Mouse (Mus musculus) right cerebral cortex, postnatal 10 days (tissue): ENCODE measurements around the gene Rbm6.

Experiments used
- DNase-seq, 2 experiments: peaks; one replicate each; pipeline ENCODE4 v3.0.0; 2021; ENCODE audit warnings: low spot score in 2 of 2

Gene Rbm6

DNA sequence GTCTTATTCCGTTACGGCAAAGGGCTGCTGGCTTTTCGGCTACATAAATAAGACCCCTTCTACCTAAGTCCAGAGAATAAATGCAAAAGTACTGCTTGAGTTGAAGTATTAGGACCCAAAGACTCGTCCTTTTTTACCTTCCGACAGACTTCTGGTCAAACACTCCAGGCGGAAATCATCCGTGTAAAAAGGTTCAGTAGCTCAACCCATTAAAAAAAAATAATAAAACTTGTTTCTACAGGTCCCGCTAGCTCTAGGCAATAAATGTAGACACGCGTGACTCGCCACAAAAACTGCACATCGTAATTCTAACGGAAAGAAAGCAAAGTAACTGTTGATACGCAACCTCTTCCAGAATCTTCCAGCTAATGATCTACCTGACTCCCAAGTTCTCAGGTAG lies at the start of gene Rbm6:
Gene Rbm6, minus strand, starts transcription at position 101 of the 400 bp plus-strand sequence.
- no peak for DNase-seq

DNA sequence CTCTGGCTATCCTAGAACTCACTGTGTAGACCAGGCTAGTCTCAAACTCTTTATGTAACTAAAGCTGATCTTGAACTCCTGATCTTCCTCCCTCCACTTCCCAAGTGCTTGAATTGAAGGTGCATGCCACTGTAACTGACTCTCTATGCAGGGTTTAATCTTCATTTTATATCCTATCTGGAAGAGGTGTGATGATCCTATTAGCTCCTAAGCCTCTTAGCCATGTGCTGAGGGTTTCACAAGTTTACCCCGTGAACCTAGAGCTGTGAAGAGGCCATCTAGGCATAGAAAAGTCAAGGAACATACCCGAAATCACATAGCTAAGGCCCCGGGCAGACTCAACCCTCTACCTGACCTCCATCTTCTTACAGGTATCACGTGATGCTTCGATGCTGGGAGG lies 46.4 kb upstream of the Rbm6 start:
- DNase-seq: no peak

DNA sequence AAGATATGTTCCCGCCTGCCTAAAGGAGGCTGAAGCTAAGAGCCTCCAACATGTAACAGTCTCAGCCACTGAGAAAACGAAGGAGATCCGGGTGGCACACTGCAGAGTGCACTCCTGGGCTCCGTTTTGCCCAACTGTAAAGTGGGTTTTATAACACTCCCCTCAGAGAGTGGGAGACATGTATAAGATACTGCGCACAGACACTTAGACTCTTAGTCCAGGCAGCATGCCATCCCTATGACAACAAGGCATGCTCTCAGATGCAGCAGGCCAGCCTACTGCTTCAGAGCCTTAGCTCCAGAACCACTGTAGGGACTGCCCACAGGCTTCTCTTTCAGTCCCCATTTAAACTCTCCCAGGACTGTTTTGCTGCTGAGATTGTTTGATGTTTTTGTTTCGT lies 45.8 kb upstream of the Rbm6 start:
- DNase-seq: no peak

DNA sequence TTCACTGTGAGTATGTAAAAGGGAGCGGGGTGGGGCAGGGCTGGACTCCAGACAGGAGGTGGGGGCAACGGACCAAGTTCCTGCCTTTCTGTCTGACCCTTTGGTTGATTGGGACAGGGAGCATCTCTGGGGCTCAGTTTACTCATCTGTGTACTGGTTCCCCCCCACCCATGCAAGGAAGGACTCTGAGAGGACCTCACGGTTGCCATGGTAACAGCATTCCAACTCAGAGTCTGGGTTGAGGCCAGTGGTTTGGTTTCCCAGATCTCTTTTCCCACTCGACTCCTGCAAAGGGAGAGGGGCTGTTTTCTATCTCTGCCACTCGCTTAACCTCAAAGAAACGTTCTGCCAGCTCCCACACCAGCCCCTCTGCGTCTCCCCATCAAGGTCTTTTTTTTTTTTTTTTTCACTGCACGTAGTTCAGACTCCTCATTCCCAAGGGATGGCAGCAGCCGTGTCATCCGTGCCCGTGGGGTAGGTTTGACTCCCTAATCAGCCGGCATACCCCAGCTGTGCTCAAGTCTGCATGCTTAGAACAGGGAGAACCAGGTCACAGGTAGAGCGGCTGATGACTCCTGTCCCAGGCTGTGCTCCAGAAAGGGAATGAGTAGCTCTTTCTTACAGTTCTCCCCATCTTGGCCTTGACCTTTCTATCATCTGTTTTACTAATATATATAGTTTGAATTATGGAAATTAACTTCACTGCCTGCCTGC lies 45.0 kb upstream of the Rbm6 start:
- DNase-seq: peak; percentile 74 to 83

DNA sequence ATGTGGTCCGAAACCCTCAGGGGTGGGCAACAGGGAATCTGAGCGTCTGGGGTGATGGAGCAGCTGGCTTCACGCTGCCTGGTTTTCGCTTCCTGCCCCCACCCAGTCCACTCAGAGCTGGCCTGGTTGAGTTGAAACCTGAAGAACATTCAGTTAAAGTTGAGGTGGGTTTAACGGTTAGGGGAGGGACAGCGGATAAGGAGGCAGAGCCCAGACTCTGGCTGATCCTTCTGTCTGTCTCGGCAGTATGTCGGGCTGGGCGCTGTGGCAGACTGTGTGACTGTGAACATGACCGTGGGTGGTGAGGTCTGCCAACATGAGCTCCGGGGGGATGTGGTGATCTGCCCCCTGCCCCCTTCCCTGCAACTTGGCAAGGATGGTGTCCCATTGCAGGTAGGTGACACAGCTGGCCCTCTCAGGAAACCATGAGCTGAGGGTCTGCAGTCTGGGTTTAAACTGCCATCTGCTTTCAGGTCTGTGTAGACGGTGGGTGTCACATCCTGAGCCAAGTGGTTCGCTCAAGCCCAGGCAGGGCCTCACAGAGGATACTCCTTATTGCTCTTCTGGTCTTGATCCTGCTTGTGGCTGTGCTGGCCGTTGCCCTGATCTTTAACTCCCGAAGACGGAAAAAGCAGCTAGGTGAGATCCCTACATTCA lies 41.9 kb upstream of the Rbm6 start:
- no peak for DNase-seq

DNA sequence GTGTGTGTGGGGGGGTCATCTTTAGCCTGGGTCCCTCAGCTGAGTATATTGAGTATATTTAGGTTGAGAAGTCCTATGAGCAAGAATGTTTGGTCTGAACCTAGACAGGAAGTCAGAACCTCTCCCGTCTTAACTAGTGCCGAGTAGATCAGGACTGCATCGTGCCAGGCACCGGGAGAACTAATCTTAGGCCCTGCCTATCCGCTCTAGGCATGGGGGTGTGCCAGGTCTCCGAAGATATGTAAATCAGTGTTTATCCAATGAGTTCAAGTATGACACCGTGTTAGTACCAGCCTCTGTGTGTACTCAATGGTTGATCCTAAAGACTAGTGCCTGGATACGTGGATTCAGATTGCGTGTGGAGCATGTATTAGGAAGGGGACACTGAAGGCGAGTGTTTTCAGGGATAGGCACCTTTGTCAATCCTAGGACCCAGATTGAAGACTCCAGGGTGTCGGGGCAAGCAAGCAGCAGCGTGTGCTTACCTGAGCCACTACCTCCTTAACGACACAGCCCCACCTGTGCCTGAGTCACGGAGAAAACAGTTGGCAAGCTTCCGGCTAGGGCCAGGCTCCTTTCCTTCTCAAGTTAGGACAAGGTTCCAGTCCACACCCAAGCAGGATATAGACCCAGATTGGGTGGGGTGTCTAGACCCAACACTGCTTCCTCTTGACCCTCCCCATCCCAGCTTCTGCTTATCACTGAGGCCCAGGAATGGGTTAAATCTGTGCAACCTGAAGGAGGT lies 37.2 kb upstream of the Rbm6 start:
- DNase-seq: no peak

DNA sequence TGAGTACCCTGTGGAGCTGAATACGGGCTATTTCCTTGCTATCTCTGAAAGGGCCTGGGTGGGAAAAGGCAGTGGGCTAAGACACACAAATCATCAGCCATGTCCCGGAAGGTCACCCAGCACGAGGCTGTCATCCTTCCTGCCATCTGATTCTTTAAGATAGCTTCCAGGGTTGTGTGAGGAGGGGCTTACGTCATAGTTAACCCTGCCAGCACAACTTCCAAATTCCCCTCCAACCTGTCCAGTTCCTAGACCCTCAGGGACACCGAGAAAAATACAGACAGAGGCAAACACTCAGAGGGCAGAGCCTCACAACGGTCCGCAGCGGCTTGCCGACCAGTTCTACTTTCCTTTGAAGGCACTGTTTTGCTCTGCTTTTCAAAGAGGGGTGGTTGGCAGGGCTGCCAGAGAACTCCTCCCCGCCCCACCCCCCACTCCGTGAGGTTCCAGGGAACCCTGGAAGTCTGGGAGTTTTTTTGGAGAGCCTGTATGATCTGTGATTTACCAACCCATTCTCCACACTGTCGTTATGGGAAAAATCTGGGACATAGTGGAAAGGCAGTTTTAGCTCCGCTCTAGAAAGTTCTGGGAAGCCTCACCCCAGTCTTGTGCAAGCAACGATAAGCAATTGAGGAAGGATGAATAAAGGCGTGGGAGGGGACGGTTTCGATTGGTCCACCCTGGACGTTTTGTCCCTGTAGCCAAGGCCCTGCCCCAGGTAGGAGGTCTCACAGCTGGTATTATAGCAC lies 35.5 kb upstream of the Rbm6 start:
- no peak for DNase-seq

DNA sequence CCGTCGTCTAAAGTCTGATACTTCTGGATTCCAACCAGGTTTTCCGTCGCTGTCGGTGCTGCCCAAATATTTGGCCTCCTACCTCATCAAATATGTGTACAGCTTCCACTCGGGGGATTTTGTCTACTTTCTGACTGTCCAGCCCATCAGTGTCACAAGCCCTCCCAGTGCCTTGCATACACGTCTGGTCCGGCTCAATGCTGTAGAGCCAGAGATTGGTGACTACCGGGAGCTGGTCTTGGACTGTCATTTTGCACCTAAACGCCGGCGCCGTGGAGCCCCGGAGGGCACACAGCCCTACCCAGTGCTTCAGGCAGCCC lies 34.7 kb upstream of the Rbm6 start:
- DNase-seq: no peak

DNA sequence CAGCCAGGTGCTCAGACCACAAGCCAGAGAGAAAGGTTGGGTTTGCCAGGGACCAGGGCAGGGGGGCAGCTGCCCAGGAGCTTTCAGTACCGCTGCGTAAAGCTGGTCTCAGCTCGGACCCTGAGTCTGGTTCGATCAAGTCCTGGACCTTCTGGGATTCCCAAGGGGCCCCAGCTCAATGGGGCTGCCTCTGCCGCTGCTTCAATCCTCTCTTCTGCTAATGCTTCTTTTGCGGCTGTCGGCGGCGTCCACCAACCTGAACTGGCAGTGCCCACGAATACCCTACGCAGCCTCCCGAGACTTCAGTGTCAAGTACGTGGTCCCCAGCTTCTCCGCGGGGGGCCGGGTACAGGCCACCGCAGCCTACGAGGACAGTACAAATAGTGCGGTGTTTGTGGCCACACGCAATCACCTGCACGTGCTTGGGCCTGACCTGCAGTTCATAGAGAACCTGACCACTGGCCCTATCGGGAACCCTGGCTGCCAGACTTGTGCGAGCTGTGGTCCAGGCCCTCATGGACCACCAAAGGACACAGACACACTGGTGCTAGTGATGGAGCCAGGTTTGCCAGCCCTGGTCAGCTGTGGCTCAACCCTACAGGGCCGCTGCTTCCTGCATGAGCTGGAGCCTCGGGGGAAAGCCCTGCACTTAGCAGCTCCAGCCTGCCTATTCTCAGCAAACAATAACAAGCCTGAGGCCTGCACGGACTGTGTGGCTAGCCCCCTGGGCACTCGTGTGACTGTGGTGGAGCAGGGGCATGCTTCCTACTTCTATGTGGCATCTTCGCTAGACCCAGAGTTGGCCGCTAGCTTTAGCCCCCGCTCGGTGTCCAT lies 34.1 kb upstream of the Rbm6 start:
- DNase-seq: no peak

DNA sequence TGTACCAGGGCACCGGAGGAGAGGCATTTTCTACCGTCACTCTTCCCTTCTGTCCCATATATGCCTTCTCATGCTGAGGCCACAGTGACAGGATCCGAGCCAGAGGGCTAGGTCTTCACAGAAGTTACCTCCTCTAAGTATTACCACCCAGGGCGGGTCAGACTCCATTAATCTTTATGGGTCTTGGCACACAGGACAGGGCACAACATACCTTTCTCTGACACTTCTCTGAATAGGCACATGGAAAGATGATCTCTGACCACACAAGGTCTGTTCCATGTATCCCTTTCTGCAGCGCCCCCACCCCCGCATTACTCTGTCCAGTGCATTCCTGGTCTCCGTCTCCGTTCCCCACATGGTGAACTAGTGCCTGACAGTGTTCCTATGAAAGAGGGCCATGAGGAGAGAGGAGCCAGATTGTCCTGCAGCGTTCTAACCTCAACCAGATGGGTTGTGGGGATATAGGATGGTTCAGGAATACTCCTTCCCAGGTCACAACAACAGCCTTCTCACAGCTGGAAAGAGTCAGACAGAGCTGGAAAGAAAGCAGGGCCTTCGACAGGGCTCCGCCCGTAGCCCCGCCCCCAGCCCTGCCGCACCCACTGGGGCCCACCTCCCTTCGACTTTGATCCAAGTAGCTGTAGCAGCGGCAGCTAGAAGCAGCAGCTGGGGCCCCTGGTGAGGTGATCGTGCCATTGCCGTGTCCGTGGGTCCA lies 33.4 kb upstream of the Rbm6 start, which contains the start of gene Mst1r:
Gene Mst1r, plus strand, starts transcription at position 622 of the 715 bp plus-strand sequence.
- DNase-seq: peak in 1 of 2 experiments; percentile 63

DNA sequence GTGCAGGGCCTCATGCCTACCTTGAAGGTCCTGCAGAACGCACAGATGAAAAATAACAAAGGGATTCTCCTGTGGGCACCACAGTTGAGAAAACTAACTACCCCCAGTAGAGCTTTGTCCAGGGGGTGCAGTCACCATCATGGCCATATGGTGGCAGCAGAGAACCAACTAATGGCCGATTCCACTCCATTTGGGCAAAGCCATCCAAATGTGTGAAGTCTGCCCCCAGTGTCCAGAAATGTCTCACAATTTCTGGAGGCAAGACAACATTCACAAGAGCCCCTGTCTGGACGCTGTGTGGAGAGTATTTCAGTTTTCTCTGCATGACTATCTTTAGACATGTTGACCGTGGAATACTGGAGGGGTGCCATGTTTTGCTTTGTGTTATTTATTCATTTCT lies 31.7 kb upstream of the Rbm6 start:
- DNase-seq: peak; percentile 87 to 92

DNA sequence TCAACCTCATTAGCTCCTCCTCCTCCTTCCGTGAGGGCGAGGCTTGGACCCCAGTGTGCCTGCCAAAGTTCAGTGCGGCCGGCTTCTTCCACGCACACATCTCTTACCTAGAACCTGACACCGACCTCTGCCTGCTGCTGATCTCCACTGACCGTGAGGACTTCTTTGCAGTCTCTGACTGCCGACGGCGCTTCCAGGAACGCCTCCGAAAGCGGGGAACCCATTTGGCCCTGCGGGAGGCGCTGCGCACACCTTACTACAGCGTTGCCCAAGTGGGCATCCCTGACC lies 28.5 kb upstream of the Rbm6 start:
- DNase-seq: no peak

DNA sequence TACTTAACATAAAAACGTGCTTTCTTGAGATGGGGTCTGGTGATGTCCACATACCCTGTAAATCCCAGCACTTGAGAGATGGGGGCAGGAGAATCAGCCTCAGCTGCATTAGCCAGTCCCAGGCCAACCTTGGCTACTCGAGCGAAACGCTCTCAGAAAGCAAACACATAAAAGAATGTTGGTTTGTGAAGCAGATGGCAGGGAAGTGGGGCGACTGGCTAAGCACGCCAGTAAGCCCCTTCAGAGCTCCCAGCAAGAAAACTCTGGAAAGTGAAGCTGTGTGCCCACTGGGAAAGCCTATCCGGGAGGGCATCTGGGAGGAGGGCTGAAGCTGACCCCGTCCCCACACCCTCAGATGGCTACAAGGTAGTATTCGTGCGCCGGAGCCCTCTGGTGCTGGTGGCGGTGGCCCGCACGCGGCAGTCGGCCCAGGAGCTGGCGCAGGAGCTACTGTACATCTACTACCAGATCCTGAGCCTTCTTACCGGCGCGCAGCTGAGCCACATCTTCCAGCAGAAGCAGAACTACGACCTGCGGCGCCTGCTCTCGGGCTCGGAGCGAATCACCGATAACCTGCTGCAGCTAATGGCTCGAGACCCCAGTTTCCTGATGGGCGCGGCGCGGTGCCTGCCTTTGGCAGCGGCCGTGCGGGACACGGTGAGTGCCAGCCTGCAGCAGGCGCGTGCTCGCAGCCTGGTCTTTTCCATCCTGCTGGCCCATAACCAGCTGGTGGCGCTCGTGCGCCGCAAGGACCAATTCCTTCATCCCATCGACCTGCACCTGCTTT lies 28.0 kb upstream of the Rbm6 start:
- peak; percentile 88 to 90 for DNase-seq

DNA sequence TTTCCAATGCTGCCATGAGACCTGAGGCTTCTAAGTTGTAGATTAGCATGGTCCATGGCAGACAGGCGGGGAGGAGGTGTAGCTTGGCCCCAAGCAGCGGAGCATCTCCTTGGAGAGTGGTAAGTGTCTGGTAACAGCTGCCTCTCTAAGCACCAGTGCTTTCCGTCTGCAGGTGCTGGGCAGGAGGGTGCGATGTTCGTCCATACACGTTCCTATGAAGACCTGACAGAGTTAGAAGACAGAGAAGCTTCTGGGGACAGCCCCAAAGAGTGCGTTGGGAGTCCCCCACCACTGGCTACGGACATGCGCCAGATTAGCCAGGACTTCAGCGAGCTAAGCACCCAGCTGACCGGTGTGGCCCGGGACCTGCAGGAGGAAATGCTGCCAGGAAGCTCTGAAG lies 26.8 kb upstream of the Rbm6 start:
- DNase-seq: no peak

DNA sequence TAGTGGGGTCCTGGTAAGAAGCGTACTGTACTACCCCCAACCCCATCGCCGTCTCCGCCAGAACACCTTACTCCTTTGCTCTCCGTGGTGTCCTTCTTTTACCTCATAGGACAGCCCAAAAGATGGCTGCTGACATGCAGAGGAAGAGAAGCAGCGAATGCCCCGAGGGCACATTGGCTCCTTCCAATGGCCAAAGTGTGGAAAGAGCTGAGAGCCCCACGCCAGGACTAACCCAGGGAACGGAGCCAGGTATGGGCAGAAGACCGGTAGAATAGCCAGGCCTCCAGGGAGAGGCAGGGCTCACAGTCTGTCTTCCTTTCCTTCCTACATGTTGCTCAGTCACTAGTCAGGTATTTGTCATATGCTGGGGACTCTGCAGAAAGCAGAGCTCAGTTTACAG lies 25.5 kb upstream of the Rbm6 start:
- DNase-seq: no peak

DNA sequence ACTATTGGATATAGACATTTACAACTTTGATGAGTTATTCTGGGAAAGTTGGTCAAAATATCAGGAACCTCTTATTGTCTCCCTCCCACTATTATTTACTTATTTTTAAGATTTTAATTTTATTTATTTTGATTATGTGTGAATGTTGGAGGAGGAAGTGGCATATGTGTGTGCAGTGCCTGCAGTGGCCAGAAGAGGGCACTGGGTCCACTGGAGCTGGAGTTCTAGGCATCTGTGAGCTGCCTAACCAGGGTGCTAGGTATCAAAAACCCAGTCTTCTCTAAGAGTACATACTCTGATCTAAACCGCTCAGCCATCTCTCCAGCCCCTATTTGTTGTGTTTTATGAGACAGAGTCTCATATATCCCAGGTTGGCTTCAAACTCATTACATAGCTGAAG lies 18.0 kb upstream of the Rbm6 start:
- no peak for DNase-seq

DNA sequence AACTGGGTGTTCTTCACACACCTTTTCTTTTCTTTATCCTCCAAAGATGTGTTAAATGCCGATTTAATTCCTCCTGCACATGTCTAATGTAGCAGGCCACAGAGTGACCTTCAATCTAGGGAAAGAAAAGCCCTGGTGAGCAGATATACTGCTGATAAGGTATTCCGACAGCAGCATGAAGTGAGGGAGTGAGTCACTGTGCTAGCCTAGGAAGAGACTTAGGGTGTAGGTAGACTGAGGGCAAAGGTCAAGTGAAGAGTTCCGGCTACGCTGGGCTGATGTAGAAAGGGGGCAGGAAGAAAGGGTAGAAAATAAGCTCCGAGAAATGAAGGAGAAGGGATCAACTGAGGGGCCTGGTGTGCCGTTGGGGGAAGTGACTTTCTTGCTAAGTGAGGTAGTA lies 17.2 kb upstream of the Rbm6 start:
- DNase-seq: no peak

DNA sequence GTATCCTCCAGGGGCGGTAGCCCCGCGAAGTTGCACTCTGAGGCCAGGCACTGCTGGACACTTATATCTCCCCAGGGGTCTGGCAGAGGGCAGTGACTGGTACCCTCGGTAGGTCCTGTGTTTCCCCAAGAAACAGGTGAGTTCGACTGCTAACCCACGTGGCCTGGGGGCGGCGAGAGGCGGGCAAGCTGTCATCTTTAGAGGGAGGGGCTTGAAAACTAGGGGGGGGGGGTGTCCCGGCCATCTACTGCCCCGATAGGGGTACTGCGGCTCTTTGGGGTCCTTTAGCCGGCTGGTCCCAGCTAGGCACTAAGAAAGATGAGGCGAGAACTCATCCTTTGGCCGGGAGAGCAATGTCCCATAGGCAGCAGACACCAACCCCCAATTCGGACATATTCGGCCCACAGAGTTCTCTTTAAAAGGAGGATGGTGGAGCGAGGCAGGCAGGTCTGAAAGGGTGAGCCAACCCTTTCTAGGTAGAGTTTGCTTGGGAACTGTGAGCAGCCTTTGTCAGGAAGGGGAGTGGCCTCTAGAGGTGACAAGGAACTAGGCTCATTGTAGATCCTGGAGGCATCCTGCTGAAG lies 15.3 kb upstream of the Rbm6 start:
- DNase-seq: peak in 1 of 2 experiments; percentile 73

DNA sequence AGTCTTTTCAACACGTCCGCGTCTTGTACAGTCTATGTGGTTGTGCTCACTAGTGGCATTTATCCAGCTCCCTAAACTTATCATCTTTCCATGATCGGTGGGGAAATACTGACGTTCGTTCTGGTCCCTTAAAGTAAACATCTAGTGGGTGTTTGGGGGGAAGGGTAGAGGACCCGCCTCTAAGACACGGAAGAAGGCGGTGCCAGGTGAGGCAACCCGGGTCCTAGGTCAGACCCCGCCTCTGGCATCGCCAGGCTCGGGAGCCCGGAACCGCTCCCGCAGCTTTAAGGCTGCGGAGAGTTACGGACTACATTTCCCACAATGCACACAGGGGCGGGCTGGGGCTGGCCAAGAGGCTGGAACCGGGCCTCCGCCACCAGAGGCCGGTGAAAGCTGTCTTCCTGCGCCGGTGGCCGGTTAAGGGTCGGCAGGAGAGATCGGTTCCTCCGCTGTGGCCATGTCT lies 14.8 kb upstream of the Rbm6 start, which contains the start of gene Mon1a:
Gene Mon1a, plus strand, starts transcription at position 348 of the 463 bp plus-strand sequence.
- peak; percentile 88 to 89 for DNase-seq

DNA sequence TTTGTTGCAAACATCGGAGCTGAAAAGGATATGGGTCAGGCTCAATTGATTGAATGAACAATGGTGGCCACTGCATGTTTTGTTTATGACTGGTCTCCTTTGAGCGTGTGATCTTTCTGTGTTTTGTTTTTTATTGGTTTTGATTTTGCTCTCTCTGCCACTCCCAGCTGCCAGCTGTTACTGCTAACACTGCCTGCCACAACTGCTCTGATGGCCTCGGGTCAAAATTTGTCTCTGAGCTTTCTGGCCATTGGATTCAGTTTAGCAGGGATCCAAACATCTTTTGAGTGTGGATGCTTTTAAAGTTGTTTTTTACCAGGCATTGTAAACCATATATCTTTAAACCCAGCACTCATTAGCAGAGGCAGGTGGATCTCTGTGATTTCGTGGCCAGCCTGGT lies 7.4 kb upstream of the Rbm6 start:
- DNase-seq: no peak
